Mouse (Mus musculus): ENCODE results near the gene Ang6. TPM values are rescaled to one million over a fixed set of nuclear protein-coding genes. Genes with fewer than 3 reads are reported as not detected.
"Not testable (repeated sequence)": the region's sequence is repeated elsewhere in the genome, so short reads cannot be mapped to it uniquely, and the experiment has no call there.

Gene Ang6
- polyA plus RNA-seq, 2 experiments: 0.15 TPM; not detected in 1

DNA sequence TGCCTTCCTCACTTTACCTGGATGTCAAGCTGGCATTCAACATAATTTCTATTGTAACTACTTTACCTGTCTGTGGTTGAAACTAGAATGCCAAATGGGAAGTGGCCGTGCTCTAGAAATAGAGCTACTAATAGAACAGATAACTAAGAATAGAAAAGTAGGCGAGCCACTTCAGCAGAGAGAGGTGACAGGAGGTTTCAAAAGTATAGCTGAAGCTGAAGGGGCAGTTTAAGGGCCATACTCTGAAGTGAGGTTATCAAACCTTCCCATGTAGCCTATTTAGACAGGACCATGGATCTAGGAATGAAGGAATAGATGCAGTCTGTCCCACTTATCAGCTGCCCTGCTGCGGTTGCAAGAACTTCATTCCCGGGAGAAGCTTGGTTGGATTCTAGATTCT is 18.6 kb downstream of the Ang6 start:
- Histone ChIP-seq H3K9me3 (ENCODE audit: control insufficient read depth, low read length) (no peaks in the 10 kb centered on the region), H3K9ac (replicated peaks) (no peak overlapping the region), H3K36me3 (replicated peaks; ENCODE audit: control insufficient read depth, insufficient read depth, low read depth) (no peaks in the 10 kb centered on the region), H3K4me1 (replicated peaks; ENCODE audit: control insufficient read depth in 2 of 2, insufficient read depth in 2 of 2, low read length in 1 of 2) (no peaks in the 10 kb centered on the region), H3K27ac (no peak overlapping the region), H3K27me3 (ENCODE audit: control insufficient read depth, insufficient read depth, low read length) (no peaks in the 10 kb centered on the region), H3K4me2 (ENCODE audit: low read depth) (no peak overlapping the region), H3K4me3 (ENCODE audit: insufficient read depth in 1 of 2, low read depth in 2 of 2, low read length in 2 of 2) (no peak overlapping the region)
- no peak for TF ChIP-seq CTCF (IDR thresholded peaks at IDR 0.05; ENCODE audit: low read depth)
- no peak for ATAC-seq (ENCODE audit: insufficient read depth)
- WGBS (ENCODE audit: insufficient replicate concordance): 43% methylated on average over 4 of the region's 4 CpGs
- no peak for DNase-seq (ENCODE audit: low read depth in 3 of 3, low spot score in 3 of 3)

DNA sequence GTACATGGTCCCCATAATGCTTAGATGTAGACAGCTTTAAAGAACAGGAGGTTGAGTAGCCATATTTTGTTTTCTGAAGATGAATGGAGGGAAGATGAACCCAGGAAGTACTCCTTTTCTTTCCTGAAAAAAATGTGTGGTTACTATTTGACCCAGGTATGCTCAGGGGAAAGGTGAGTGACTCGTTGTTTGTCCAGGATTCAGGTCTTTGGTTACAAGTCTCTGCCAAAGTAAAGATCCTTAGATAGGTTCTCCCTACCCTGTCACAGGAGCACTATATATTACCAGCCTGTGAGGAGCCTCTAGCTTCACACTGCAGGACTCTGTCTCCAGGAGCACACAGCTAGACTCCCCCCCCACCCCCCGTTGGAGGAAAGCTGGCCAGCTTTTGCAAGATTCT is 45.3 kb downstream of the Ang6 start, which contains the start of gene Ang5:
Gene Ang5 (plus strand): TSS at position 301 of the 400 bp plus-strand sequence.
- not testable (repeated sequence) for H3K27me3 ChIP-seq (ENCODE audit: control insufficient read depth, insufficient read depth, low read length); H3K4me1 ChIP-seq (replicated peaks; ENCODE audit: control insufficient read depth in 2 of 2, insufficient read depth in 2 of 2, low read length in 1 of 2); H3K36me3 ChIP-seq (replicated peaks; ENCODE audit: control insufficient read depth, insufficient read depth, low read depth); H3K9me3 ChIP-seq (ENCODE audit: control insufficient read depth, low read length); H3K27ac ChIP-seq; H3K4me3 ChIP-seq (ENCODE audit: insufficient read depth in 1 of 2, low read depth in 2 of 2, low read length in 2 of 2); ATAC-seq (ENCODE audit: insufficient read depth); H3K9ac ChIP-seq (replicated peaks); H3K4me2 ChIP-seq (ENCODE audit: low read depth); DNase-seq (ENCODE audit: low read depth in 3 of 3, low spot score in 3 of 3)
- no CpG with 5 or more reads among the region's 2 CpGs for WGBS (ENCODE audit: insufficient replicate concordance)

- H3K27ac ChIP-seq; H3K9me3 ChIP-seq (ENCODE audit: control insufficient read depth, low read length); H3K4me3 ChIP-seq (ENCODE audit: insufficient read depth in 1 of 2, low read depth in 2 of 2, low read length in 2 of 2); H3K36me3 ChIP-seq (replicated peaks; ENCODE audit: control insufficient read depth, insufficient read depth, low read depth); ATAC-seq (ENCODE audit: insufficient read depth); H3K4me1 ChIP-seq (replicated peaks; ENCODE audit: control insufficient read depth in 2 of 2, insufficient read depth in 2 of 2, low read length in 1 of 2); DNase-seq (ENCODE audit: low read depth in 3 of 3, low spot score in 3 of 3); H3K9ac ChIP-seq (replicated peaks); H3K27me3 ChIP-seq (ENCODE audit: control insufficient read depth, insufficient read depth, low read length); H3K4me2 ChIP-seq (ENCODE audit: low read depth): not testable (repeated sequence)
- WGBS (ENCODE audit: insufficient replicate concordance): no CpG with 5 or more reads among the region's 1 CpGs
These were observed 47.0 kb downstream of the Ang6 start for GRCm38 (mm10) chr14:43955074-43955473.

GRCm38 (mm10) chr14:43953382-43953781 is 48.7 kb downstream of the Ang6 start:
- not testable (repeated sequence) for DNase-seq (ENCODE audit: low read depth in 3 of 3, low spot score in 3 of 3); H3K4me1 ChIP-seq (replicated peaks; ENCODE audit: control insufficient read depth in 2 of 2, insufficient read depth in 2 of 2, low read length in 1 of 2); H3K9me3 ChIP-seq (ENCODE audit: control insufficient read depth, low read length); H3K9ac ChIP-seq (replicated peaks); H3K27me3 ChIP-seq (ENCODE audit: control insufficient read depth, insufficient read depth, low read length); H3K27ac ChIP-seq; ATAC-seq (ENCODE audit: insufficient read depth); H3K4me3 ChIP-seq (ENCODE audit: insufficient read depth in 1 of 2, low read depth in 2 of 2, low read length in 2 of 2); H3K4me2 ChIP-seq (ENCODE audit: low read depth); H3K36me3 ChIP-seq (replicated peaks; ENCODE audit: control insufficient read depth, insufficient read depth, low read depth)
- 17% methylated on average over 2 of the region's 2 CpGs for WGBS (ENCODE audit: insufficient replicate concordance)

Other genes starting within 250 kb of the Ang6 start
- not detected in 2 replicates for gene Gm8180, start 217.5 kb downstream of the Ang6 start, polyA plus RNA-seq (2012; rRNA removed)
- not detected in 2 replicates for gene Gm8180, start 217.5 kb downstream of the Ang6 start, polyA plus RNA-seq (2014; fragmentation: Nextera tagmentation; extraction: Ambion mirVana)
- 8.8 and 18.7 TPM in 2 replicates for gene Ear1, start 126.8 kb downstream of the Ang6 start, polyA plus RNA-seq (2012; rRNA removed)
- 2.9 and 3.2 TPM in 2 replicates for gene Ear1, start 126.8 kb downstream of the Ang6 start, polyA plus RNA-seq (2014; fragmentation: Nextera tagmentation; extraction: Ambion mirVana)
- gene Ear10, start 78.7 kb downstream of the Ang6 start, polyA plus RNA-seq (2012; rRNA removed): not detected in 2 replicates
- not detected in 2 replicates for gene Ear10, start 78.7 kb downstream of the Ang6 start, polyA plus RNA-seq (2014; fragmentation: Nextera tagmentation; extraction: Ambion mirVana)
- gene Gm8113, start 76.9 kb downstream of the Ang6 start, polyA plus RNA-seq (2012; rRNA removed): 7.5 and 11.1 TPM in 2 replicates
- gene Gm8113, start 76.9 kb downstream of the Ang6 start, polyA plus RNA-seq (2014; fragmentation: Nextera tagmentation; extraction: Ambion mirVana): 7.4 and 8.6 TPM in 2 replicates
- gene Ang5, start 45.2 kb downstream of the Ang6 start, polyA plus RNA-seq (2012; rRNA removed): not detected in 2 replicates
- not detected in 2 replicates for gene Ang5, start 45.2 kb downstream of the Ang6 start, polyA plus RNA-seq (2014; fragmentation: Nextera tagmentation; extraction: Ambion mirVana)
- 18.7 and 25.9 TPM in 2 replicates for gene Ear2, start 100.4 kb upstream of the Ang6 start, polyA plus RNA-seq (2012; rRNA removed)
- gene Ear2, start 100.4 kb upstream of the Ang6 start, polyA plus RNA-seq (2014; fragmentation: Nextera tagmentation; extraction: Ambion mirVana): 7.5 and 8.8 TPM in 2 replicates
- gene Gm3327, start 121.6 kb upstream of the Ang6 start, polyA plus RNA-seq (2012; rRNA removed): not detected in 2 replicates
- gene Gm3327, start 121.6 kb upstream of the Ang6 start, polyA plus RNA-seq (2014; fragmentation: Nextera tagmentation; extraction: Ambion mirVana): not detected in 2 replicates
- not detected in 2 replicates for gene Gm8212, start 195.4 kb upstream of the Ang6 start, polyA plus RNA-seq (2012; rRNA removed)
- gene Gm8212, start 195.4 kb upstream of the Ang6 start, polyA plus RNA-seq (2014; fragmentation: Nextera tagmentation; extraction: Ambion mirVana): not detected in 2 replicates
- gene 4930503E14Rik, start 211.0 kb upstream of the Ang6 start, polyA plus RNA-seq (2012; rRNA removed): not detected in 2 replicates
- not detected in 2 replicates for gene 4930503E14Rik, start 211.0 kb upstream of the Ang6 start, polyA plus RNA-seq (2014; fragmentation: Nextera tagmentation; extraction: Ambion mirVana)